Mouse (Mus musculus) stomach, postnatal 0 days (tissue): ENCODE measurements around the gene Cytip. TPM values are rescaled to one million over a fixed set of nuclear protein-coding genes. Genes with fewer than 3 reads are reported as not detected.
"Not testable (repeated sequence)": the region's sequence is repeated elsewhere in the genome, so short reads cannot be mapped to it uniquely, and the experiment has no call there.

Experiments
- ATAC-seq: fragments of 200-750 bp; cut with Nextera tagmentation; 2 replicates; pipeline ENCODE4 v1.8.0; 2017; ENCODE audit not compliant: low FRiP score, low TSS enrichment
- DNase-seq: peaks from one replicate; pipeline ENCODE4 v3.0.0-alpha.2; 2016; ENCODE audit warnings: low spot score
- H3K27ac ChIP-seq: fragments of 300-500 bp; sonication (generic); replicated peaks from 2 replicates; pipeline ENCODE4 v1.5.1; 2014; ENCODE audit warnings: mild to moderate bottlenecking, control low read depth
- H3K27me3 ChIP-seq: fragments of 300-500 bp; sonication (generic); 2 replicates; pipeline ENCODE4 v1.6.1; 2014; ENCODE audit warnings: low read length; ENCODE audit not compliant: control insufficient read depth, insufficient read depth
- H3K36me3 ChIP-seq: fragments of 300-500 bp; sonication (generic); 2 replicates; pipeline ENCODE4 v1.6.1; 2014; ENCODE audit warnings: low read length, mixed read lengths; ENCODE audit not compliant: control insufficient read depth, insufficient read depth
- H3K4me1 ChIP-seq: fragments of 300-500 bp; sonication (generic); replicated peaks from 2 replicates; pipeline ENCODE4 v1.6.1; 2014; ENCODE audit warnings: antibody characterized with exemption; ENCODE audit not compliant: control insufficient read depth, insufficient read depth
- H3K4me2 ChIP-seq: fragments of 300-500 bp; sonication (generic); replicated peaks from 2 replicates; pipeline ENCODE4 v1.6.1; 2014; ENCODE audit warnings: low read depth, mild to moderate bottlenecking, control low read depth, moderate library complexity
- H3K4me3 ChIP-seq: fragments of 300-500 bp; sonication (generic); 2 replicates; pipeline ENCODE4 v1.5.1; 2014; ENCODE audit warnings: low read depth, low read length, control low read depth
- H3K9ac ChIP-seq: fragments of 300-500 bp; sonication (generic); 2 replicates; pipeline ENCODE4 v1.6.1; 2014; ENCODE audit warnings: mild to moderate bottlenecking, low read length, control low read depth, mixed read lengths
- H3K9me3 ChIP-seq: fragments of 300-500 bp; sonication (generic); 2 replicates; pipeline ENCODE4 v1.6.1; 2016; ENCODE audit warnings: low read length; ENCODE audit not compliant: control insufficient read depth
- CTCF ChIP-seq: IDR thresholded peaks from 2 replicates; pipeline ENCODE4 v1.5.1; 2016; ENCODE audit warnings: antibody characterized with exemption, low read depth, mild to moderate bottlenecking, moderate library complexity
- EP300 ChIP-seq: optimal IDR thresholded peaks from 2 replicates; pipeline ENCODE3; 2016; ENCODE audit warnings: antibody characterized with exemption
- WGBS: fragments of 180-500 bp; shearing (Covaris S2); extraction: QIAGEN DNeasy Blood & Tissue Kit; methylation state at CpG from one replicate; pipeline ENCODE4 v1.1.7; 2014; 5-methylcytosine and 5-hydroxymethylcytosine counted together
- polyA plus RNA-seq: library from polyadenylated mRNA; unstranded; fragments of >200 nt; fragmentation: Nextera tagmentation; extraction: Ambion mirVana; gene quantifications from 2 replicates; pipeline ENCODE4 v1.2.1, GENCODE M21; 2015

The Cytip gene
- polyA plus RNA-seq, 1 experiment from 2014 or later, result 0.87 TPM

DNA sequence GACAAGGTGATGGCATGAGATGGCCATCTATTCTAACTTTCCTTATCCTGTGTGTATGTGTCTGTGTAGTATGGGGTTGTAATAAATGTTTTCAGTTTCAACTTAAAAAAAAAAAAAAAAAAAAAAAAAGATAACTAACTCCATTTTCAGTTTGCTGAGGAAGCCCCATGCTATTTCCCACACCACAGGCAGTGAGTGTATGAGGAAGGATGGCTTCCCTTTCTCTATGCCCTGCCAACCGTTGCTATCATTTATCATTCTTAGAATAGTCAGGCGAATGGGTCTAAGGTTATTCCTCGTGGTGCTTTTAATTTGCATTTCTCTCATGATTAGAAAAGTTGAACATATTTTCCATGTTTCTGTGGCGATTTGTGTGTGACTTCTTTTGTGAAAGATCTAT is 84.2 kb downstream of the Cytip start:
- no peak overlapping the region for H3K9ac ChIP-seq
- H3K27me3 ChIP-seq, result no peaks in the 10 kb centered on the region
- no peaks in the 10 kb centered on the region for H3K4me1 ChIP-seq
- DNase-seq (no peak), ATAC-seq (no peak)
- no peaks in the 10 kb centered on the region for H3K9me3 ChIP-seq
- no peaks in the 10 kb centered on the region for H3K36me3 ChIP-seq
- no peak for TF ChIP-seq CTCF
- no peak overlapping the region for H3K4me2 ChIP-seq
- WGBS, result 65% methylated on average over 4 of the region's 4 CpGs
- H3K4me3 ChIP-seq, result no peak overlapping the region
- no peak overlapping the region for H3K27ac ChIP-seq

DNA sequence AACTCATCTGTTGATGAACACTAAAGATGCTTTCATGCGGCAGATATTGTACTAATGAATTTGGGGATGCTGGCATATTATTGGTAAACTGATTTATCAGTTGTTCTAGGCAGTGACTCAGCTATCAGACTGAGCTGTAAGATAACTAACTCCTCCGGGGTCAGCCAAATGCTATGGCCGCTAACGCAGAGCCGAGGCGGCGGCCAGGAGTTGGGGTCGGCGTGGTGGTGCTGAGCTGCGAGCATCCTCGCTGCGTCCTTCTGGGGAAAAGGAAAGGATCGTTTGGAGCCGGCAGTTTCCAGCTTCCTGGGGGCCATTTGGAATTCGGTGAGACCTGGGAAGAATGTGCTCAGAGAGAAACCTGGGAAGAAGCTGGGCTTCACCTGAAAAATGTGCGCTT is 87.4 kb downstream of the Cytip start:
- not testable (repeated sequence) for DNase-seq, H3K9me3 ChIP-seq, H3K27ac ChIP-seq, H3K27me3 ChIP-seq, H3K4me1 ChIP-seq, H3K9ac ChIP-seq, H3K36me3 ChIP-seq, ATAC-seq, H3K4me3 ChIP-seq, H3K4me2 ChIP-seq
- WGBS, result 92% methylated on average over 13 of the region's 16 CpGs

DNA sequence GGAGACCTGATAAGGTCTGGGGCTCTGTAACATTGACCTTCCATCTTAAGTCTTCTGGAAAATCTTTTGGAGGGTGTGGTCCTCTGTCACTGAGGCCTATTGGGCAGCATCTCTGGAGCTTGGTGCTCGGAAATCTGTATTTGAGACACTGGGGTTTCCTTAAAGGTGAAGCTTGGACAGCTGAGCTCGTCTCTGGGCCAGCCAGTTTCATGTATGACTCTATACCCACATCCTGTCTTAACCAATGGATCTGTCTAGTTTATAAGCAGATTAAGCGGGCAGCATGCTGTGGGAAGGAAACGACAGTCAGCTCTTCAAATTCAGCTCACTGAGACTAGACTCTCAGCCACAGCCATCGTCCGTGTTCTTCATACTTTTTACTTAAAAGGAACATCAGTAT is 88.3 kb downstream of the Cytip start:
- H3K4me2 ChIP-seq, result no peak overlapping the region
- WGBS, result 86% methylated on average over 6 of the region's 6 CpGs
- no peak for TF ChIP-seq EP300
- TF ChIP-seq CTCF, result no peak
- H3K36me3 ChIP-seq, result no peaks in the 10 kb centered on the region
- no peak for DNase-seq
- H3K9me3 ChIP-seq, result no peaks in the 10 kb centered on the region
- ATAC-seq, result no peak
- no peak overlapping the region for H3K4me3 ChIP-seq
- H3K27me3 ChIP-seq, result no peaks in the 10 kb centered on the region
- no peak overlapping the region for H3K27ac ChIP-seq
- no peaks in the 10 kb centered on the region for H3K4me1 ChIP-seq
- no peak overlapping the region for H3K9ac ChIP-seq

DNA sequence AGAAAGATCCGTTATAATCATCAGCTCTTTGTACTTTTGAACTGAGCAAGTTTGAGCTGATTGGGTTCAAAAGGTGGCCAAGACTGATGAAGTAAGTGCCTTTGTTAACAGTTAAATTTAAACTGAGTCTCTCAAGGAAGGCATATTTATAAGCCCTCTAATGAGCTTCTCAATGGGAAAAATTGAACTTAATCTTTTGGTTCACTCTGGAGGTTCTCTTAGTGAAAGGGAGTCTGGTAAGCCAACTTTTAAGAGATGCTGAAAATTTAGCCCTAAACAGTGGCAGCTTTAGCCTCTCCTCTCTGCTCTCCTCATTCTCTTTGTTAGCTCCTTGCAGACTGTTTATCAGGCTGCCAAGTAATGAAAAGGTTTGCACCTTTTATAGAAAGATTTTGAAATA is 100.5 kb downstream of the Cytip start:
- Histone ChIP-seq H3K27me3 (no peaks in the 10 kb centered on the region), H3K4me3 (no peak overlapping the region), H3K4me2 (no peak overlapping the region), H3K36me3 (no peaks in the 10 kb centered on the region), H3K9ac (no peak overlapping the region), H3K9me3 (no peaks in the 10 kb centered on the region), H3K4me1 (no peaks in the 10 kb centered on the region), H3K27ac (no peak overlapping the region)
- 48% methylated on average over 1 of the region's 1 CpGs for WGBS
- no peak for ATAC-seq
- DNase-seq, result no peak
- no peak for TF ChIP-seq CTCF
- no peak for TF ChIP-seq EP300

DNA sequence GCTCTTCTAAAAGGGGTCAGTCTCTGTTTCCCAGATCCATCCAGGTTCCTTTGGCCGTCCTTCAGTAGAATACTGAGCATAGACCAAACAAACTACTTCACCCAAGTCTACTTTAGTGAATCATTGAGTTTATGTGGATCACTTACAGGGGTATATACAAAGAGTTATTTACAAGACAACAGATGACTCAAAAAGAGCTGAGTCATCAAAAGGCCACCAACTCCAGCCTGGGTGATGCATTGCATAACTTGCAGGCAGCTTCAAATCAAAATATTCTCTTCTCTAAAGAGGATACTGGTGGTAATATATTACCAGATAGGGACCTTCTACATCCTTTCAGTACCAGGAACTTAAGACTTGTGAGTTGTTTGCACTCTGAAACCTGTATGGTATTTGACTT is 108.9 kb downstream of the Cytip start:
- no peaks in the 10 kb centered on the region for H3K36me3 ChIP-seq
- no peak for ATAC-seq
- no peak overlapping the region for H3K27ac ChIP-seq
- no peaks in the 10 kb centered on the region for H3K4me1 ChIP-seq
- no peak overlapping the region for H3K9ac ChIP-seq
- no peak overlapping the region for H3K4me2 ChIP-seq
- no peak for DNase-seq
- no peak overlapping the region for H3K4me3 ChIP-seq
- TF ChIP-seq CTCF, result no peak
- TF ChIP-seq EP300, result no peak
- WGBS, result 88% methylated on average over 1 of the region's 1 CpGs
- no peaks in the 10 kb centered on the region for H3K27me3 ChIP-seq
- no peaks in the 10 kb centered on the region for H3K9me3 ChIP-seq

DNA sequence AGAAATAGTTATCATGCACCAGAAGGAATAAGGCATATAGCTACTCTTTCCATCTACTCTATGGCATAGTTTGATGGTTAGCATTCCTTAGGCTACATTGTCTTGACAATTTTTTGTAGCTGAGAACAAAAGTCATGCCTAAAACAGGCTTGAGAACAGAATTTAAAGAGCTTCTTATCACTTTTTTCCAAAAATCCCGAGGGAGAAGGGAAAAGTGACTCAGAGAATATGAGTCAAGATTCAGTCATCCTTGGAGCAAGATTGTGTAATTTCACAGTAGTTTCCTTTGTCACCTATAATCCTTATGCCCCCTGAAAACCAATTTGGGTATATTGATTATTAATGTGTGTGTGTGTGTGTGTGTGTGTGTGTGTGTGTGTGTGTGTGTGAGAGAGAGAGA is 115.5 kb downstream of the Cytip start:
- no peak overlapping the region for H3K4me2 ChIP-seq
- no peak for DNase-seq
- 37% methylated on average over 1 of the region's 1 CpGs for WGBS
- H3K27ac ChIP-seq, result no peak overlapping the region
- H3K27me3 ChIP-seq, result no peaks in the 10 kb centered on the region
- no peak overlapping the region for H3K9ac ChIP-seq
- TF ChIP-seq CTCF (no peak), EP300 (no peak)
- no peak overlapping the region for H3K4me3 ChIP-seq
- ATAC-seq, result no peak
- no peaks in the 10 kb centered on the region for H3K9me3 ChIP-seq
- H3K4me1 ChIP-seq, result no peaks in the 10 kb centered on the region
- H3K36me3 ChIP-seq, result no peaks in the 10 kb centered on the region

Other genes starting within 250 kb of the Cytip start
- gene Galnt5, start 197.6 kb downstream of the Cytip start, polyA plus RNA-seq, result 2.1 and 2.5 TPM in 2 replicates
- gene Ermn, start 142.7 kb downstream of the Cytip start, polyA plus RNA-seq, result 0.07 TPM in 2 replicates
- 1.6 and 1.7 TPM in 2 replicates for gene Acvr1c, start 162.4 kb upstream of the Cytip start, polyA plus RNA-seq